Mouse (Mus musculus): Measurements from ENCODE around the gene D630045J12Rik.

DNA sequence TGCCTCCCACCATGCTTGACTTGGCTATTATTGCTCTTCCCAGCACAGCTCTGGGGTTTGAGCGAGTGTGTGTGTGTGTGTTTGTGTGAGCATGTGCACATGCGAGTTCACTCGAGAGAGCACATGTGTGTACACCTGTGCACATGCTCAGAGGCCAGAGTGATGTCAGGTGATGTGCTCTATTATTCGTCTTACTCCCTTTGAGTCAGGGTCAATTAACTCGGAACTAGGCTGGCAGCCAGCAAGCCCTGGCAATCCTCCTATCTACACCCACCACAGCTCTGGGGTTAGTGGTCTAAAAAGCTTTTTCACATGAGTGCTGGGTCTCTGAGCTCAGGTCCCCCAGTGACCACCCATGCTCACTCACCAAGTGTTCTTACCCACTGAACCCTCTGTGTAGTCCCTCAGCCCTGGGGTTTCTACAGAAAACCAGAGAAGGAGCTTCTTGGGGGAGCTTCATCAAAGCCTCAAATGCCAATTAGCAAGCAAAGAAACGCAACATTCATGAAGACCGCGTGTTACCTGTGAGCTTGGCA lies 11.4 kb downstream of the D630045J12Rik start:
- TF ChIP-seq CTCF (IDR thresholded peaks at IDR 0.05), result no peak
- no peak for TF ChIP-seq EP300 (IDR thresholded peaks at IDR 0.05)

Data from lung, postnatal 0 days (tissue).